Mouse (Mus musculus): ENCODE data around the gene Cd164. TPM values are rescaled to one million over a fixed set of nuclear protein-coding genes. Genes with fewer than 3 reads are reported as not detected.

The Cd164 gene
- polyA plus RNA-seq, 1 experiment from 2014 or later, result 180 TPM

GRCm38 (mm10) chr10:41480938-41481880, 38.0 kb upstream of the Cd164 start:
- Histone ChIP-seq H3K9ac (no peak overlapping the region), H3K4me1 (peaks cover 24% of the 10 kb centered on the region), H3K4me3 (replicated peaks) (no peak overlapping the region), H3K4me2 (no peak overlapping the region), H3K27ac (no peak overlapping the region), H3K9me3 (replicated peaks) (no peaks in the 10 kb centered on the region), H3K36me3 (peaks cover 68% of the 10 kb centered on the region), H3K27me3 (no peaks in the 10 kb centered on the region)
- no peak for ATAC-seq (replicated peaks; ENCODE audit: low FRiP score)
- 76% methylated on average over 33 of the region's 33 CpGs for WGBS

GRCm38 (mm10) chr10:41482446-41482845, 36.8 kb upstream of the Cd164 start:
- H3K4me2 ChIP-seq, result no peak overlapping the region
- peaks cover 12% of the 10 kb centered on the region for H3K4me1 ChIP-seq
- peaks cover 80% of the 10 kb centered on the region for H3K36me3 ChIP-seq
- H3K27ac ChIP-seq, result no peak overlapping the region
- H3K9me3 ChIP-seq (replicated peaks), result no peaks in the 10 kb centered on the region
- no peak overlapping the region for H3K4me3 ChIP-seq (replicated peaks)
- ATAC-seq (replicated peaks; ENCODE audit: low FRiP score), result no peak
- no peaks in the 10 kb centered on the region for H3K27me3 ChIP-seq
- 88% methylated on average over 7 of the region's 7 CpGs for WGBS
- H3K9ac ChIP-seq, result no peak overlapping the region

GRCm38 (mm10) chr10:41485778-41486177, 33.4 kb upstream of the Cd164 start:
- Histone ChIP-seq H3K36me3 (peaks cover 74% of the 10 kb centered on the region), H3K27me3 (0 out of 2 replicates have a peak, but pooled peaks cover 3% of the 10 kb centered on the region), H3K27ac (no peak overlapping the region), H3K4me3 (replicated peaks) (no peak overlapping the region), H3K9ac (no peak overlapping the region), H3K4me1 (peaks cover 30% of the 10 kb centered on the region), H3K9me3 (replicated peaks) (no peaks in the 10 kb centered on the region), H3K4me2 (no peak overlapping the region)
- ATAC-seq (replicated peaks; ENCODE audit: low FRiP score), result no peak
- 84% methylated on average over 16 of the region's 16 CpGs for WGBS

GRCm38 (mm10) chr10:41486506-41487170, 32.6 kb upstream of the Cd164 start:
- no peak overlapping the region for H3K4me2 ChIP-seq
- H3K4me1 ChIP-seq, result peaks cover 25% of the 10 kb centered on the region
- H3K27me3 ChIP-seq, result 0 out of 2 replicates have a peak, but pooled peaks cover 3% of the 10 kb centered on the region
- 82% methylated on average over 14 of the region's 14 CpGs for WGBS
- no peaks in the 10 kb centered on the region for H3K9me3 ChIP-seq (replicated peaks)
- no peak overlapping the region for H3K4me3 ChIP-seq (replicated peaks)
- no peak overlapping the region for H3K27ac ChIP-seq
- H3K36me3 ChIP-seq, result peaks cover 65% of the 10 kb centered on the region
- no peak overlapping the region for H3K9ac ChIP-seq
- ATAC-seq (replicated peaks; ENCODE audit: low FRiP score), result no peak

GRCm38 (mm10) chr10:41488877-41489276, 30.3 kb upstream of the Cd164 start:
- ATAC-seq (replicated peaks; ENCODE audit: low FRiP score), result no peak
- WGBS, result 38% methylated on average over 7 of the region's 7 CpGs
- peak overlapping the region; percentile 99 for H3K4me2 ChIP-seq
- no peaks in the 10 kb centered on the region for H3K9me3 ChIP-seq (replicated peaks)
- H3K27me3 ChIP-seq, result 0 out of 2 replicates have a peak, but pooled peaks cover 3% of the 10 kb centered on the region
- H3K9ac ChIP-seq, result peak overlapping the region; percentile 71
- H3K27ac ChIP-seq, result no peak overlapping the region
- peaks cover 44% of the 10 kb centered on the region for H3K36me3 ChIP-seq
- peaks cover 25% of the 10 kb centered on the region for H3K4me1 ChIP-seq
- H3K4me3 ChIP-seq (replicated peaks), result peak overlapping the region; percentile 65

GRCm38 (mm10) chr10:41489294-41489693, 29.9 kb upstream of the Cd164 start:
- peak overlapping the region; percentile 90 for H3K27ac ChIP-seq
- peaks cover 39% of the 10 kb centered on the region for H3K36me3 ChIP-seq
- peak; percentile 26; the same call in 1 of the 2 replicates for ATAC-seq (replicated peaks; ENCODE audit: low FRiP score)
- 0 out of 2 replicates have a peak, but pooled peaks cover 3% of the 10 kb centered on the region for H3K27me3 ChIP-seq
- H3K4me2 ChIP-seq, result peak overlapping the region; percentile 99
- 20% methylated on average over 8 of the region's 8 CpGs for WGBS
- peaks cover 25% of the 10 kb centered on the region for H3K4me1 ChIP-seq
- H3K9me3 ChIP-seq (replicated peaks), result no peaks in the 10 kb centered on the region
- peak overlapping the region; percentile 71 for H3K9ac ChIP-seq
- peak overlapping the region; percentile 65 for H3K4me3 ChIP-seq (replicated peaks)

- Histone ChIP-seq H3K4me3 (replicated peaks) (peak within 1 kb of the TSS; percentile 65), H3K27me3 (0 out of 2 replicates have a peak, but pooled peaks cover 3% of the 10 kb centered on the region), H3K9me3 (replicated peaks) (no peaks in the 10 kb centered on the region), H3K36me3 (peaks cover 33% of the 10 kb centered on the region), H3K27ac (peak within 1 kb of the TSS; percentile 90), H3K9ac (peak within 1 kb of the TSS; percentile 71), H3K4me2 (peak within 1 kb of the TSS; percentile 99), H3K4me1 (peaks cover 25% of the 10 kb centered on the region)
- peak; percentile 94 for ATAC-seq (replicated peaks; ENCODE audit: low FRiP score)
- WGBS, result under 1% methylated on average over 50 of the region's 50 CpGs
Observed at GRCm38 (mm10) chr10:41489708-41490517, 29.3 kb upstream of the Cd164 start, which contains the start of the genes Smpd2 and Ppil6. Smpd2 (minus strand) TSS chr10:41490369. Ppil6 (plus strand) TSS chr10:41490439.

- peak overlapping the region; percentile 99 for H3K4me2 ChIP-seq
- H3K27ac ChIP-seq, result no peak overlapping the region
- peak; percentile 47; the same call in 1 of the 2 replicates for ATAC-seq (replicated peaks; ENCODE audit: low FRiP score)
- whole genome bisulfite sequencing, result under 1% methylated on average over 29 of the region's 29 CpGs
- peaks cover 25% of the 10 kb centered on the region for H3K4me1 ChIP-seq
- H3K4me3 ChIP-seq (replicated peaks), result peak overlapping the region; percentile 65
- no peaks in the 10 kb centered on the region for H3K9me3 ChIP-seq (replicated peaks)
- peaks cover 27% of the 10 kb centered on the region for H3K36me3 ChIP-seq
- 0 out of 2 replicates have a peak, but pooled peaks cover 3% of the 10 kb centered on the region for H3K27me3 ChIP-seq
- peak overlapping the region; percentile 71 for H3K9ac ChIP-seq
Observed at GRCm38 (mm10) chr10:41490518-41490873, 28.7 kb upstream of the Cd164 start.

- ATAC-seq (replicated peaks; ENCODE audit: low FRiP score), result no peak
- no peak overlapping the region for H3K27ac ChIP-seq
- no peaks in the 10 kb centered on the region for H3K9me3 ChIP-seq (replicated peaks)
- H3K9ac ChIP-seq, result no peak overlapping the region
- peak overlapping the region; percentile 65 for H3K4me3 ChIP-seq (replicated peaks)
- H3K4me2 ChIP-seq, result peak overlapping the region; percentile 99
- H3K36me3 ChIP-seq, result peaks cover 21% of the 10 kb centered on the region
- peaks cover 25% of the 10 kb centered on the region for H3K4me1 ChIP-seq
- WGBS, result 44% methylated on average over 4 of the region's 4 CpGs
- 0 out of 2 replicates have a peak, but pooled peaks cover 3% of the 10 kb centered on the region for H3K27me3 ChIP-seq
Observed at GRCm38 (mm10) chr10:41491111-41491510, 28.1 kb upstream of the Cd164 start.

GRCm38 (mm10) chr10:41500941-41501340, 18.3 kb upstream of the Cd164 start:
- no peaks in the 10 kb centered on the region for H3K27me3 ChIP-seq
- H3K4me1 ChIP-seq, result no peaks in the 10 kb centered on the region
- H3K4me3 ChIP-seq (replicated peaks), result no peak overlapping the region
- H3K36me3 ChIP-seq, result no peaks in the 10 kb centered on the region
- no peaks in the 10 kb centered on the region for H3K9me3 ChIP-seq (replicated peaks)
- 72% methylated on average over 4 of the region's 4 CpGs for WGBS
- no peak overlapping the region for H3K9ac ChIP-seq
- H3K27ac ChIP-seq, result no peak overlapping the region
- no peak for ATAC-seq (replicated peaks; ENCODE audit: low FRiP score)
- H3K4me2 ChIP-seq, result no peak overlapping the region

GRCm38 (mm10) chr10:41504996-41505395, 14.2 kb upstream of the Cd164 start:
- H3K9ac ChIP-seq, result no peak overlapping the region
- H3K27ac ChIP-seq, result no peak overlapping the region
- no peak for ATAC-seq (replicated peaks; ENCODE audit: low FRiP score)
- no peak overlapping the region for H3K4me3 ChIP-seq (replicated peaks)
- H3K9me3 ChIP-seq (replicated peaks), result no peaks in the 10 kb centered on the region
- no peak overlapping the region for H3K4me2 ChIP-seq
- 0 out of 2 replicates have a peak, but pooled peaks cover 3% of the 10 kb centered on the region for H3K27me3 ChIP-seq
- no peaks in the 10 kb centered on the region for H3K36me3 ChIP-seq
- H3K4me1 ChIP-seq, result no peaks in the 10 kb centered on the region
- WGBS, result 75% methylated on average over 1 of the region's 1 CpGs
